Mouse (Mus musculus) heart, adult 2 months (tissue): ENCODE results near the gene Taf8. TPM values are rescaled to one million over a fixed set of nuclear protein-coding genes. Genes with fewer than 3 reads are reported as not detected.
A peak's percentile ranks its signal among the peaks of the same experiment; 100 is the strongest.

Experiments
- DNase-seq, 2 experiments: peaks; one replicate each; pipeline ENCODE4 v3.0.0; 2021
- H3K27ac ChIP-seq: fragments of 200-600 bp; 2 replicates; pipeline ENCODE4 v1.8.1; 2022
- H3K27me3 ChIP-seq: fragments of 200-500 bp; 2 replicates; pipeline ENCODE4 v1.6.1; 2012; ENCODE audit warnings: mild to moderate bottlenecking, low read length, inconsistent platforms, mixed read lengths; ENCODE audit not compliant: control insufficient read depth, insufficient read depth
- H3K36me3 ChIP-seq: fragments of 200-500 bp; 2 replicates; pipeline ENCODE4 v1.6.1; 2012; ENCODE audit warnings: low read length, inconsistent platforms; ENCODE audit not compliant: control insufficient read depth, insufficient read depth
- H3K4me1 ChIP-seq: fragments of 200-500 bp; 2 replicates; pipeline ENCODE4 v1.6.1; 2011; ENCODE audit warnings: low read length; ENCODE audit not compliant: control insufficient read depth, insufficient read depth
- H3K4me3 ChIP-seq: fragments of 200-600 bp; 2 replicates; pipeline ENCODE4 v1.8.1; 2022
- H3K79me2 ChIP-seq: fragments of 200-500 bp; replicated peaks from 2 replicates; pipeline ENCODE4 v1.6.1; 2012; ENCODE audit warnings: mild to moderate bottlenecking, inconsistent platforms, low read length, moderate library complexity, mixed read lengths; ENCODE audit not compliant: control insufficient read depth, insufficient read depth
- H3K9ac ChIP-seq: fragments of 200-500 bp; 2 replicates; pipeline ENCODE4 v1.6.1; 2012; ENCODE audit warnings: low read depth, mild to moderate bottlenecking, control low read depth, inconsistent platforms, low read length, mixed read lengths
- CTCF ChIP-seq: fragments of 200-600 bp; IDR thresholded peaks from 2 replicates; pipeline ENCODE4 v1.8.1; 2022; ENCODE audit warnings: antibody characterized with exemption, mild to moderate bottlenecking, moderate library complexity
- EP300 ChIP-seq: fragments of 200-500 bp; IDR thresholded peaks from 2 replicates; pipeline ENCODE4 v1.6.1; 2011; ENCODE audit warnings: low read depth, low read length, control low read depth; ENCODE audit not compliant: insufficient read depth
- POLR2A ChIP-seq: fragments of 200-500 bp; IDR thresholded peaks from 2 replicates; pipeline ENCODE4 v1.6.1; 2011; ENCODE audit warnings: mild to moderate bottlenecking, low read depth, low read length, control low read depth; ENCODE audit not compliant: insufficient read depth
- WGBS: fragments of 180-500 bp; shearing (Covaris S2); methylation state at CpG from one replicate; pipeline ENCODE4 v1.1.7; 2018; 5-methylcytosine and 5-hydroxymethylcytosine counted together
- intact Hi-C: fragments of 180-260 bp; cut with DNase I; formaldehyde crosslinking; loops from one replicate; pipeline ENCODE4 v1.15.1; 2025
- polyA plus RNA-seq: library from polyadenylated mRNA; depleted of rRNA; stranded (reverse); fragments of >200 nt; gene quantifications from 2 replicates; pipeline ENCODE4 v1.2.3, GENCODE M21; 2012
- total RNA-seq, 2 experiments: library from RNA; stranded (reverse); gene quantifications; 2 replicates each; pipeline ENCODE4 v1.2.3; 2021

The Taf8 gene
- total and polyA plus RNA-seq, 3 experiments = 10.8 to 14.2 (median 12.5) TPM

DNA sequence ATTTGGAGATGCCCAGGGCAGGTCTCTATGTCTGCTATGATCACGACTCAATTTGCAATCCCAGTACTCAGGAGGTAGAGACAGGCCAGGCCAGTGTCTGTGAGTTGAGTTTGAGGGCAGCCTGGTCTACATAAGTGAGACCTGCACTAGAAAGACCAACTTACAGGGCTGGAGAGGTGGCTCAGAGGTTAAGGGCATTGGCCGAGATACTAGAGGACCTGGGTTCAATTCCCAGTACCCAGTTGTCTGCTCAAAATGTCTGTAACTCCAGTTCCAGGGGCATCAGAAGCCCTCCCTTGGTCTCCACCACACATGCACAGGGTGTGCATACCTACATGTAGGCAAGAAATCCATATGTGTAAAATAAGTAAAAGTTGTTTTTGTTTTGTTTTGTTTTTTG, 5.4 kb upstream of the Taf8 start:
- H3K27me3 ChIP-seq = no peaks in the 10 kb centered on the region
- H3K4me1 ChIP-seq = peaks cover 25% of the 10 kb centered on the region
- no peak for DNase-seq
- 0 out of 2 replicates have a peak overlapping the region, but pooled peaks have one; percentile 12 for H3K9ac ChIP-seq
- H3K27ac ChIP-seq = peak overlapping the region; percentile 98
- peak overlapping the region; percentile 6 for H3K4me3 ChIP-seq
- 73% methylated on average over 2 of the region's 2 CpGs for WGBS
- H3K36me3 ChIP-seq = peaks cover 2% of the 10 kb centered on the region; the same call in 1 of the 2 replicates
- TF ChIP-seq POLR2A (no peak), EP300 (no peak), CTCF (no peak)
- intact Hi-C loops = no loop called here
- no peaks in the 10 kb centered on the region for H3K79me2 ChIP-seq

DNA sequence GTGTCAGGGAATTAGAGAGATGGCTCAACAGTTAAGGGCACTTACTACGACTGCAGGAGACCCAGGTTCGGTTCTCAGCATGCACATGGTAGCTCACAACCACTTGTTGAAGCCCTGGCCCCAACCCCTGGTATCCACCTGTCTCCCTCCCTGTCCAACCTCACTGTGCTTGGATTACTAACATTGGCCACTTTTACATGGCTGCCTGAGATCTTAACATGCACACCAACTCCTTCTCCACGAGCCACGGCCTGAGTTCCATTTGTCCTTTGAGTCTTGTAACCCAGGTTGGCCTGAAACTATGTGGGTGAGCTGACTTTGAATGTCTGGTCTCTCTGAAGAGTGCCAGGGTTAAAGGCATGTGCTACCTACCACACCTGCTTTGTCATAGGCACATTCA, 4.6 kb upstream of the Taf8 start:
- intact Hi-C loops = no loop called here
- DNase-seq = no peak
- Histone ChIP-seq H3K4me1 (peaks cover 23% of the 10 kb centered on the region), H3K36me3 (peaks cover 2% of the 10 kb centered on the region; the same call in 1 of the 2 replicates), H3K4me3 (no peak overlapping the region), H3K9ac (no peak overlapping the region), H3K79me2 (no peaks in the 10 kb centered on the region), H3K27ac (peak overlapping the region; percentile 91), H3K27me3 (no peaks in the 10 kb centered on the region)
- TF ChIP-seq POLR2A = no peak
- TF ChIP-seq EP300 = no peak
- TF ChIP-seq CTCF = no peak
- WGBS = 87% methylated on average over 4 of the region's 4 CpGs

DNA sequence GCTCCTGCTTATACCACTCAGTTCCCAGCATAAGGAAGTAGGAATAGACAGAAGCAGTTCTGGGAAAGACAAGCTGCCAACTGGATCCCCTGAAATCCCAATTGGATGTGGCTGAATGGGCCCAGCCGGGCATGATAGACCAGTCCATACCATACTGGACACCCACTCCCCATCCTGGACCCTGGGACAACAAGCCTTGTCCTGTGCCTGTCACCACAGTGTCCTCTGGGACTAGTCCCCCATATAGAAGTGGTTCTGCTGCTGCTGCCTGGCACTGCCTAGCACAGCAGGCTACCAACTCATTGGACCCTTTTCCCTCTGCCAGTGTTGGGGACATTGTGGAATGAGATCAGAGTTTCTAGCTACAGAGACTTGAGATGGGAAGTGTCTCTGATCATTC, 4.0 kb upstream of the Taf8 start:
- Histone ChIP-seq H3K4me3 (peak overlapping the region; percentile 52), H3K4me1 (peaks cover 25% of the 10 kb centered on the region), H3K27ac (peak overlapping the region; percentile 91), H3K9ac (peak overlapping the region; percentile 25; the same call in 1 of the 2 replicates), H3K27me3 (no peaks in the 10 kb centered on the region), H3K79me2 (no peaks in the 10 kb centered on the region), H3K36me3 (peaks cover 2% of the 10 kb centered on the region; the same call in 1 of the 2 replicates)
- intact Hi-C loops = no loop called here
- TF ChIP-seq CTCF = no peak
- no peak for TF ChIP-seq EP300
- 0 out of 2 replicates have a peak, but pooled peaks have one; percentile 2 for TF ChIP-seq POLR2A
- 78% methylated on average over 1 of the region's 1 CpGs for WGBS
- DNase-seq = peak in 1 of 2 experiments; percentile 47

DNA sequence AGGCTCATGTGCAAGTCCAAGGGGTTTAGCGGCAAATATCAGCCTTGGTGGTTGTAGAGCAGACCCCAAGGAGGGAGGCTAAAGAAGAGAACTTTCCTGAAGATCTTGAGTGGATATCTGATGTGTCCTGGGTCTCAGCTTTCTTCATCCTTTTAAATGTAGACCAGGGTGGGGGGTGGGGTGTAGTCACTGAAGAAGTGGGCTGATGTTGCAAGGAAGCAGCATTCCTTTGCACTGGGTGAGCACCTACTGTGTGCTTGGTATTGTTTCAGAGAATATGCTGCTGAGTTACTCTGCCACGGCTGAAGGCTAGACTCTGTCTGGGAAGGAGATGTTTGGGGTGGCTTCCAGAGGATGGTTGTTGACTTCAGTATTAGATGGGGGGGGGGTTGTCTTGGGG, 3.5 kb upstream of the Taf8 start:
- 68% methylated on average over 2 of the region's 2 CpGs for WGBS
- peak overlapping the region; percentile 91 for H3K27ac ChIP-seq
- no peaks in the 10 kb centered on the region for H3K27me3 ChIP-seq
- H3K9ac ChIP-seq = peak overlapping the region; percentile 56
- intact Hi-C loops = no loop called here
- H3K4me1 ChIP-seq = peaks cover 24% of the 10 kb centered on the region
- 0 out of 2 replicates have a peak, but pooled peaks have one; percentile 16 for TF ChIP-seq POLR2A
- TF ChIP-seq EP300 = no peak
- H3K36me3 ChIP-seq = peaks cover 2% of the 10 kb centered on the region; the same call in 1 of the 2 replicates
- no peak for DNase-seq
- peak overlapping the region; percentile 52 for H3K4me3 ChIP-seq
- no peaks in the 10 kb centered on the region for H3K79me2 ChIP-seq

DNA sequence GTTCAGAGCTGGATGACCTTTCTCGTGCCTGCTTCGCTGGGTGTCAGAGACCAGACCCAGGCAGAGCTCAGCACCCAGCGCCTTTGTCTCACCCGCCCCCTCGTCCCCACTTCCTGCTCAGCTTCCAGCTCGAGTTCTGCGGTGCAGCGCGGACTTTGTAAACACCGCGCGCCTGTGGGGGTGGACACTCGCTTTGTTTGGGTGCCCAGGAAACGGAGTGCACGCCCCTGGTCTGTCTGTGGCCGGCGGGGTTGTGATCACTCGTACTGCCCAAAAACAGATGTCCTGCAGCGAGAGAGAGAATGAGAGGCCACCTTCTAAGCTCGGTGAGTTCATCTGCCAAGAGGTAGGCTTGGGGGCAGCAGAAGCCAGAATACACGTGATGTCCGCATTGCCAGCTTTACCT, 2.9 kb upstream of the Taf8 start, which contains the start of gene Ccnd3:
Gene Ccnd3, plus strand, starts transcription at position 111 of the 406 bp plus-strand sequence.
- H3K4me3 ChIP-seq = peak within 1 kb of the TSS; percentile 52
- H3K79me2 ChIP-seq = no peaks in the 10 kb centered on the region
- peak within 1 kb of the TSS; percentile 56 for H3K9ac ChIP-seq
- peaks cover 2% of the 10 kb centered on the region; the same call in 1 of the 2 replicates for H3K36me3 ChIP-seq
- TF ChIP-seq POLR2A (peak; percentile 80), EP300 (peak; percentile 79), CTCF (no peak)
- intact Hi-C loops = no loop called here
- 1% methylated on average over 22 of the region's 22 CpGs for WGBS
- H3K4me1 ChIP-seq = peaks cover 24% of the 10 kb centered on the region
- no peaks in the 10 kb centered on the region for H3K27me3 ChIP-seq
- H3K27ac ChIP-seq = peak within 1 kb of the TSS; percentile 91
- DNase-seq = peak; percentile 87 to 91

GRCm38 (mm10) chr17:47504228-47504627, 2.1 kb upstream of the Taf8 start:
- Histone ChIP-seq H3K36me3 (peaks cover 2% of the 10 kb centered on the region; the same call in 1 of the 2 replicates), H3K9ac (peak overlapping the region; percentile 56), H3K79me2 (no peaks in the 10 kb centered on the region), H3K4me1 (peaks cover 21% of the 10 kb centered on the region), H3K27ac (peak overlapping the region; percentile 91), H3K4me3 (peak overlapping the region; percentile 52; the same call in 1 of the 2 replicates), H3K27me3 (no peaks in the 10 kb centered on the region)
- TF ChIP-seq CTCF (no peak), POLR2A (no peak), EP300 (no peak)
- intact Hi-C loops = no loop called here
- no peak for DNase-seq
- 71% methylated on average over 5 of the region's 5 CpGs for WGBS
